Mouse (Mus musculus): ENCODE results near the gene Uhrf1bp1.
A peak's percentile ranks its signal among the peaks of the same experiment; 100 is the strongest.
"Not testable (repeated sequence)": the region's sequence is repeated elsewhere in the genome, so short reads cannot be mapped to it uniquely, and the experiment has no call there.

The Uhrf1bp1 gene

GRCm38 (mm10) chr17:27856265-27856797, at the start of gene Uhrf1bp1:
Gene Uhrf1bp1 (plus strand): TSS chr17:27856441.
- DNase-seq, result peak; percentile 39 to 50

GRCm38 (mm10) chr17:27807542-27808078, 48.6 kb upstream of the Uhrf1bp1 start:
- DNase-seq, result no peak

GRCm38 (mm10) chr17:27810569-27811331, 45.5 kb upstream of the Uhrf1bp1 start:
- no peak for DNase-seq

GRCm38 (mm10) chr17:27811980-27812379, 44.3 kb upstream of the Uhrf1bp1 start:
- no peak for DNase-seq

GRCm38 (mm10) chr17:27814606-27815005, 41.6 kb upstream of the Uhrf1bp1 start:
- DNase-seq, result no peak

GRCm38 (mm10) chr17:27819011-27819410, 37.2 kb upstream of the Uhrf1bp1 start:
- DNase-seq, result no peak

GRCm38 (mm10) chr17:27819521-27819970, 36.7 kb upstream of the Uhrf1bp1 start:
- DNase-seq, result peak in 1 of 2 experiments; percentile 11

- peak; percentile 60 to 66 for DNase-seq
These were observed 36.2 kb upstream of the Uhrf1bp1 start for GRCm38 (mm10) chr17:27819971-27820567.

GRCm38 (mm10) chr17:27820568-27821406, 35.5 kb upstream of the Uhrf1bp1 start, which contains the start of gene D17Wsu92e:
Gene D17Wsu92e (minus strand): TSS chr17:27820648.
- DNase-seq, result peak; percentile 94 to 96

- peak; percentile 18 to 35 for DNase-seq
These were observed 34.6 kb upstream of the Uhrf1bp1 start for GRCm38 (mm10) chr17:27821407-27822338.

- DNase-seq, result no peak
These were observed 32.9 kb upstream of the Uhrf1bp1 start for GRCm38 (mm10) chr17:27823142-27823905.

- no peak for DNase-seq
These were observed 31.3 kb upstream of the Uhrf1bp1 start for GRCm38 (mm10) chr17:27824941-27825340.

- DNase-seq, result peak in 1 of 2 experiments; percentile 7
These were observed 30.7 kb upstream of the Uhrf1bp1 start for GRCm38 (mm10) chr17:27825539-27825938.

GRCm38 (mm10) chr17:27825984-27826905, 30.0 kb upstream of the Uhrf1bp1 start:
- DNase-seq, result peak; percentile 69 to 82

GRCm38 (mm10) chr17:27826908-27827383, 29.3 kb upstream of the Uhrf1bp1 start:
- peak in 1 of 2 experiments; percentile 16 for DNase-seq

GRCm38 (mm10) chr17:27827511-27827910, 28.7 kb upstream of the Uhrf1bp1 start:
- no peak for DNase-seq

GRCm38 (mm10) chr17:27830411-27830810, 25.8 kb upstream of the Uhrf1bp1 start:
- no peak for DNase-seq

- not testable (repeated sequence) for DNase-seq
These were observed 18.4 kb upstream of the Uhrf1bp1 start, which contains the start of gene Snrpc for GRCm38 (mm10) chr17:27837850-27838249. Gene Snrpc (plus strand): TSS chr17:27838150.
